ENCODE assay signal across 24 mouse cellular contexts in the genomic region with DNA sequence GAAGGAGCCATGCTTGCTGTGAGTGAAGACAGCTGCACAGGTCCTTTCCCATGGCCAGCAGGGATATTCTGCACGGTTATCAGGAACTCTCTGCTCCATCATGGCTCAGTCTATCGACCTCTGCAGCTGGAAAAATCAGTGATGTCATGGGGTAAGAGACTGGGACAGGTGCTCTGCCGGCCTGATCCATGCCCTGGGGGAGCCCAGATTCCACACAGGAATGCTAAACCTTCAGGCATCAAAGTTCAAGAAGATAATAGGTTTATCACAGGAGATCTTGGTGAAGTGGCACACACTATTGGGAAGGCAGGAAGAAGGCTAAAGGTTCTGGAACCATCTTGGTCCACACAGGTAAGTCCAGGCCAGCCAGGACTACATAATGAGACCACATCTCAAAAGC. TPM values are rescaled to one million over a fixed set of nuclear protein-coding genes. Genes with fewer than 3 reads are reported as not detected.
DNase-seq lines count a peak whose midpoint lies in the region; ATAC-seq and TF ChIP-seq lines count a peak whose summit lies in the region.
"Had no signal": no experiment of that assay in that cellular context is flagged by ENCODE, and none has a peak within 500 bp of the region (broad histone marks: within the 10 kb centered on the region; RNA-seq: fewer than 3 reads in every experiment).

No protein-coding gene starts in this region.

- peak overlapping the region; percentile 53 for H3K27ac ChIP-seq in ES-Bruce4 (ENCODE audit: insufficient read depth, low read length)
- H3K27ac ChIP-seq in ES-E14 (ENCODE audit: insufficient read depth, low read depth, low read length, poor library complexity, severe bottlenecking) = peak overlapping the region; percentile 59
- peak overlapping the region; percentile 49; the same call in 1 of the 2 replicates for H3K27ac ChIP-seq in small intestine, adult 2 months (ENCODE audit: insufficient read depth, low read depth, low read length)
- H3K27ac ChIP-seq in midbrain, embryonic 10.5 days (replicated peaks) = no peak overlapping the region
- H3K27ac ChIP-seq in limb, embryonic 10.5 days = no peak overlapping the region
- H3K27ac ChIP-seq: embryonic facial prominence, embryonic 10.5 days; embryonic facial prominence, embryonic 12.5 days; forebrain, embryonic 13.5 days; forebrain, embryonic 15.5 days had no signal

- TF ChIP-seq EP300 in ES-Bruce4 (IDR thresholded peaks at IDR 0.05; ENCODE audit: insufficient read depth, low read depth, low read length) = no peak

- no peaks in the 10 kb centered on the region for H3K27me3 ChIP-seq in ES-Bruce4 (ENCODE audit: control insufficient read depth, insufficient read depth, low read length, poor library complexity, severe bottlenecking)
- no peaks in the 10 kb centered on the region for H3K27me3 ChIP-seq in small intestine, adult 2 months (ENCODE audit: control insufficient read depth, insufficient read depth, low read length)
- H3K27me3 ChIP-seq in midbrain, embryonic 10.5 days (ENCODE audit: low read depth, poor library complexity, severe bottlenecking) = no peaks in the 10 kb centered on the region
- no peaks in the 10 kb centered on the region for H3K27me3 ChIP-seq in limb, embryonic 10.5 days (ENCODE audit: low read depth, poor library complexity, severe bottlenecking)
- H3K27me3 ChIP-seq: CH12.LX; embryonic facial prominence, embryonic 12.5 days; forebrain, embryonic 13.5 days; forebrain, embryonic 15.5 days; Patski had no signal

- ATAC-seq in CD4-positive, CD25-positive, alpha-beta regulatory T cell, adult 4 months = no peak
- ATAC-seq: activated CD4-positive, CD25-positive, alpha-beta regulatory T cell, adult 4 months; forebrain, embryonic 13.5 days; forebrain, embryonic 15.5 days; forebrain, postnatal 0 days; Patski had no signal

- H3K36me3 ChIP-seq in ES-Bruce4 (ENCODE audit: control insufficient read depth, insufficient read depth, low read length, poor library complexity, severe bottlenecking) (no peaks in the 10 kb centered on the region), ES-E14 (ENCODE audit: control insufficient read depth, insufficient read depth, low read length, poor library complexity, severe bottlenecking) (no peaks in the 10 kb centered on the region)
- no peaks in the 10 kb centered on the region for H3K36me3 ChIP-seq in small intestine, adult 2 months (ENCODE audit: control insufficient read depth, insufficient read depth, low read length)
- H3K36me3 ChIP-seq in midbrain, embryonic 10.5 days = no peaks in the 10 kb centered on the region
- no peaks in the 10 kb centered on the region for H3K36me3 ChIP-seq in limb, embryonic 10.5 days
- H3K36me3 ChIP-seq: embryonic facial prominence, embryonic 10.5 days; embryonic facial prominence, embryonic 12.5 days; forebrain, embryonic 15.5 days; G1E had no signal

- WGBS in small intestine, adult 2 months = 26% methylated on average over 3 of the region's 3 CpGs
- 78% methylated on average over 3 of the region's 3 CpGs for WGBS in midbrain, embryonic 10.5 days
- 79% methylated on average over 3 of the region's 3 CpGs for WGBS in limb, embryonic 10.5 days

- H3K4me1 ChIP-seq in ES-Bruce4 (ENCODE audit: control insufficient read depth, insufficient read depth, low read length) (peaks cover 2% of the 10 kb centered on the region), ES-E14 (ENCODE audit: control insufficient read depth in 2 of 2, insufficient read depth in 2 of 2, low read length in 2 of 2, poor library complexity in 1 of 2) (peaks cover 6 to 22% of the 10 kb centered on the region in 2 experiments)
- H3K4me1 ChIP-seq in small intestine, adult 2 months (ENCODE audit: control insufficient read depth, insufficient read depth, insufficient read length, low read length) = peaks cover 28% of the 10 kb centered on the region
- no peaks in the 10 kb centered on the region for H3K4me1 ChIP-seq in midbrain, embryonic 10.5 days
- H3K4me1 ChIP-seq in limb, embryonic 10.5 days = no peaks in the 10 kb centered on the region
- H3K4me1 ChIP-seq: embryonic facial prominence, embryonic 12.5 days; forebrain, embryonic 13.5 days; forebrain, embryonic 15.5 days had no signal

- DNase-seq in ES-E14 (ENCODE audit: low read depth, low spot score) (no peak), ZHBTc4 (ENCODE audit: low read depth, low spot score) (peak; percentile 74)
- DNase-seq in midbrain, embryonic 10.5 days (ENCODE audit: low spot score) = no peak
- DNase-seq in limb, embryonic 10.5 days (ENCODE audit: low spot score) = no peak
- DNase-seq: adrenal gland, adult 8-10 months; adrenal gland, postnatal 14 days; adrenal gland, postnatal 36 days; cerebellum, adult 11-12 months; cerebellum, adult 2 months; cerebellum, adult 9-10 months; cerebellum, postnatal 10 days; cerebellum, postnatal 25 days; forebrain, postnatal 0 days had no signal

- H3K9me3 ChIP-seq in ES-Bruce4 (replicated peaks; ENCODE audit: control insufficient read depth, insufficient read depth, low read length, poor library complexity, severe bottlenecking) (no peaks in the 10 kb centered on the region), ES-E14 (ENCODE audit: control insufficient read depth, insufficient read depth, low read depth, low read length) (no peaks in the 10 kb centered on the region)
- no peaks in the 10 kb centered on the region for H3K9me3 ChIP-seq in midbrain, embryonic 10.5 days (replicated peaks)
- H3K9me3 ChIP-seq in limb, embryonic 10.5 days (replicated peaks) = no peaks in the 10 kb centered on the region
- H3K9me3 ChIP-seq: embryonic facial prominence, embryonic 10.5 days; embryonic facial prominence, embryonic 12.5 days; forebrain, embryonic 13.5 days; forebrain, embryonic 15.5 days; G1E had no signal

- TF ChIP-seq CTCF in ES-Bruce4 (IDR thresholded peaks at IDR 0.05; ENCODE audit: low read depth, low read length) = no peak
- TF ChIP-seq CTCF in small intestine, adult 2 months (IDR thresholded peaks at IDR 0.05; ENCODE audit: extremely low read depth, insufficient read length, insufficient replicate concordance, low read depth, low read length) = no peak

- in situ Hi-C loops in ES-E14 (cut with MboI; ENCODE audit: low sequenced_read_pairs in 2 of 2, unreplicated experiment in 2 of 2) = no loop called here

- H3K4me3 ChIP-seq in ES-Bruce4 (ENCODE audit: low read depth, low read length) (no peak overlapping the region), ES-E14 (ENCODE audit: insufficient read depth in 1 of 2, low read depth in 1 of 2, low read length in 2 of 2, poor library complexity in 1 of 2, severe bottlenecking in 1 of 2) (no peak overlapping the region)
- no peak overlapping the region for H3K4me3 ChIP-seq in small intestine, adult 2 months (ENCODE audit: low read depth, low read length)
- no peak overlapping the region for H3K4me3 ChIP-seq in midbrain, embryonic 10.5 days
- no peak overlapping the region for H3K4me3 ChIP-seq in limb, embryonic 10.5 days
- H3K4me3 ChIP-seq: embryonic facial prominence, embryonic 10.5 days; embryonic facial prominence, embryonic 12.5 days; forebrain, embryonic 13.5 days; forebrain, embryonic 15.5 days had no signal

- no peak for TF ChIP-seq POLR2A in ES-Bruce4 (IDR thresholded peaks at IDR 0.05; ENCODE audit: insufficient read depth, low read length)
- TF ChIP-seq POLR2A in small intestine, adult 2 months (IDR thresholded peaks at IDR 0.05; ENCODE audit: low read depth, low read length) = no peak

- no peak overlapping the region for H3K9ac ChIP-seq in ES-Bruce4 (ENCODE audit: low read depth, poor library complexity, severe bottlenecking)
- no peak overlapping the region for H3K9ac ChIP-seq in ES-E14 (ENCODE audit: insufficient read depth, low read depth, low read length, poor library complexity, severe bottlenecking)
- H3K9ac ChIP-seq: embryonic facial prominence, embryonic 12.5 days; forebrain, embryonic 13.5 days; forebrain, embryonic 15.5 days; forebrain, postnatal 0 days had no signal

TF ChIP-seq in ES-E14, 5 proteins besides CTCF, POLR2A, EP300 and RAD21:
- no peak for TF ChIP-seq ZNF384 (IDR thresholded peaks at IDR 0.05; ENCODE audit: low read depth, low read length)
- TF ChIP-seq HCFC1 (IDR thresholded peaks at IDR 0.05; ENCODE audit: borderline replicate concordance, insufficient read depth, low read length) = no peak
- no peak for TF ChIP-seq CHD2 (IDR thresholded peaks at IDR 0.05; ENCODE audit: low read depth, low read length)
- TF ChIP-seq MAFK (IDR thresholded peaks at IDR 0.05; ENCODE audit: insufficient read depth, low read depth, low read length) = no peak
- TF ChIP-seq ZC3H11A (IDR thresholded peaks at IDR 0.05; ENCODE audit: borderline replicate concordance, low read depth, low read length) = no peak

RNA-seq across cellular contexts. Expression of a gene that starts 26.4 kb away (rescaled TPM):
- polyA plus RNA-seq in ES-Bruce4 (2011; ENCODE audit: insufficient read depth, insufficient read length, low read depth, missing spikeins) = 111 and 125 TPM in 2 replicates
- total RNA-seq in ES-E14 (2012; rRNA removed) = 101 and 126 TPM in 2 replicates
- 25.6 and 48.4 TPM in 2 replicates for polyA plus RNA-seq in small intestine, adult 2 months (2012; rRNA removed)
- polyA plus RNA-seq in midbrain, embryonic 10.5 days (2016; fragmentation: Nextera tagmentation; extraction: Ambion mirVana) = 117 and 126 TPM in 2 replicates
- polyA plus RNA-seq in CD4-positive, CD25-positive, alpha-beta regulatory T cell, adult 4 months (2017; shearing (Covaris generic)) = 10 to 100 TPM; 74.0 to 91.3 TPM
- 116 and 124 TPM in 2 replicates for polyA plus RNA-seq in limb, embryonic 10.5 days (2016; fragmentation: Nextera tagmentation; extraction: Ambion mirVana)

Comparison
In these comparisons a context has a peak if more than half of its experiments do, and no peak if none do; other contexts are left out.
1. H3K27ac ChIP-seq: peak in ES-Bruce4 (single experiment), ES-E14 (single experiment) and small intestine, adult 2 months (single experiment); none in midbrain, embryonic 10.5 days (single experiment) and limb, embryonic 10.5 days (single experiment).